Mouse (Mus musculus) c-Kit-negative CD71-positive TER-119-positive erythroid progenitor cells, embryonic 14.5 days (primary cell): ENCODE results near the gene Myct1.

Experiments used
- DNase-seq: peaks from one replicate; pipeline ENCODE4 v3.0.0-alpha.2; 2013; ENCODE audit warnings: low read depth, low spot score

Gene Myct1

DNA sequence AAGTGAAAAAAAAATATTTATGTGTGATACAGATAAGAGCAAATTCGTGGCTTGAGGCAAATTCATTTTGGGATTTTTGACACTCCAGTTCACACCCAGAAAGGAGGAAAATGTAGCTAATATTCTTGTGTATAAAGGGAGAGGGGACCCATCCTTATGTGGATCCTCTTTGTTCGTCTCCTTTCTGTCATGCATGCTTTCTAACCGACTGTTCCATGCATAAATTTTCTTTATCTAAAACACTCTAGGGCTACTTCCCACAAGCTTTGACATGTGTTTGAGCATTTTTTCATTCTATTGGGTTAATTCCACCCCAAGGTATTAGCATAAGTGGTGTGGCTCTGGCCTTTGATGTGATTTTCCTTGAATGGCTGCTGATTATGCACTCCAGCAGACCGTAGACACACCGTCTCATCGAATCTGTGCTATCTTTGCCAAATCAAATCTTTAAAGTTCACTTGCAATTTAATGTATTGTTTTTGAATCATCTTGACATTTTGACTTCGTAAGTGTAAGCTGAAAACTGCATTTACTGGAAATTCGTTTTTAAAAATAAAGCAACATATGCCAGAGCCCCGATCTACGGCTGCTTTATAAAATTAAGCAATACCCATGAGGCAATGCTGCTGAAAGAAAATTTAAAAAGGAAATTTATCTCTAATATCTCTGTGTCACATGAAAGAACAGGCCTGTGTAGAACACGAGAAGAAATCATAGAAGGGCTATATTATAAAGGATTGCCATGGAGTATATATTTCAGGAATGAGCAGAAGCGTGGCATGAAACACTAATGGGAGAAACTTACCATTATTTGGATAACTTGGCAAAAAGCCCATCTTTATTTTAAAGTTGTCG, 21.8 kb downstream of the Myct1 start:
- DNase-seq: no peak

DNA sequence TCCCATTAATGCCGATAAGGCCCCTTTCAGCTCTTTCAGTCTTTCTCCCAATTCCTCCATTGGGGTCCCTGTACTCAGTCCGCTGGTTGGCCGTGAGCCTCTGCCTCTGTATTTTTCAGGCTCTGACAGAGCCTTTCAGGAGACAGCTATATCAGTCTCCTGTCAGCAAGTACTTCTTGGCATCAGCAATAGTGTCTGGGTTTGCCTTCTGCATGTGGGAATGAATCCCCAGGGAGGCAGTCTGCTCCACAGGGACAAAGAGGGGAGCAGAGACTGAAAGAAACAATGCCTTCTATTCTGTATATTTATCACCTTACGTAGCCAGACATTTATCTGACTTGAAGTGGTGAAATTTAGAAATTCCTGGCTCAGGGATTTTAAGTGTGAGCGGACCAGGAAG, 32.7 kb downstream of the Myct1 start:
- DNase-seq: no peak

DNA sequence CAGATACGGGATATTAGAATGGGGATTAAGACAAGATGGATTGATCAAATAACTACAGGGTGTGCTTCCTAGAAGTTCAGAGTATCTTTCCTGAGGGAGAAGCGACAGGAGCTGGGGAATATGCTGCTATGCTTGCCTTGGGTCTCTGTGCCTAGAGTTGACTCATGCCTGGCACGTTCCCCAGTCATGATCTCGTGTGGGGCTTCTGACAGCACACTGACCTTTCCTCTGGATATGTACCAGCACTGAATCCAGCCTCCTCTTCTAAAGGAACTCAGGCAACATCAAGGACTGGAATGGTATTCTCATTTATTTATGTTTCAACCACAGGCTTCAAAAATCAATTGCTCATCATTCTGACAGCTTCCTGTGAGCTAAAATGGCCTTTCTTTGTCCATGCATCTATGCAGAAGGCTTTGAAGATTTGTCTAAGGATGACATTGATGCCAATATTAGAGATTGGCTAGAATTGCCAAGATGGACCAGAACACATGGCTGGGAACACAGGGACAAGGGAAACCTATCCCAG, 40.2 kb downstream of the Myct1 start:
- DNase-seq: no peak

DNA sequence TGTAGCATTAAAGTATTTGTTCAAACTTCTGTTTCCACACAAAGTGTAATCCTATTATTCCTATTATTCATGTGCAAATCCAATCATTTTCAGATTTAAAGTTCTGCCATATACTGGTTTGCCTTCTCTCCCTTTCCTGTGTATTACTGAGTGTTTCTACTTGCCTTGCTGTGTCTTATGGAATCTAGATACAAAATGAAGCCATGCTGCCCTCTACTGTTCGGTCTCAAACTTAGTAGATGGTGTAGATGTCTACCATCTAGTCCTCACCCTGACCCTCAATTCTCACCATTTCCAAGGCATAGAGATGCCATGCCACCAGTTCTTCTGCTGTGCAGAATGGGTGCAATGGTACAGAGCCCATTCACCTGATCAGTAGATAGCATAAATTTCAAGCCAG, 40.8 kb downstream of the Myct1 start:
- no peak for DNase-seq

GRCm38 (mm10) chr10:5637322-5637721, 43.7 kb downstream of the Myct1 start:
- no peak for DNase-seq

- DNase-seq: no peak
Observed at GRCm38 (mm10) chr10:5639112-5639511, 45.5 kb downstream of the Myct1 start, which contains the start of gene Vip. Gene Vip, plus strand, starts transcription at chr10:5639218.
